Mouse (Mus musculus): ENCODE results near the gene Ppp1r9a.

Ppp1r9a gene

GRCm38 (mm10) chr6:5006283-5006946, 103.7 kb downstream of the Ppp1r9a start:
- DNase-seq (ENCODE audit: low spot score in 2 of 2) = no peak

- no peak for DNase-seq (ENCODE audit: low spot score in 2 of 2)
These were observed 105.4 kb downstream of the Ppp1r9a start for GRCm38 (mm10) chr6:5008166-5008565.

GRCm38 (mm10) chr6:5008603-5009002, 105.9 kb downstream of the Ppp1r9a start:
- no peak for DNase-seq (ENCODE audit: low spot score in 2 of 2)

GRCm38 (mm10) chr6:5010553-5011416, 108.1 kb downstream of the Ppp1r9a start:
- no peak for DNase-seq (ENCODE audit: low spot score in 2 of 2)

- no peak for DNase-seq (ENCODE audit: low spot score in 2 of 2)
These were observed 110.1 kb downstream of the Ppp1r9a start for GRCm38 (mm10) chr6:5012794-5013193.

GRCm38 (mm10) chr6:5014567-5014966, 111.8 kb downstream of the Ppp1r9a start:
- DNase-seq (ENCODE audit: low spot score in 2 of 2) = no peak

GRCm38 (mm10) chr6:5015173-5015572, 112.5 kb downstream of the Ppp1r9a start:
- no peak for DNase-seq (ENCODE audit: low spot score in 2 of 2)

GRCm38 (mm10) chr6:5017945-5018511, 115.3 kb downstream of the Ppp1r9a start:
- no peak for DNase-seq (ENCODE audit: low spot score in 2 of 2)

GRCm38 (mm10) chr6:5019208-5019607, 116.5 kb downstream of the Ppp1r9a start:
- DNase-seq (ENCODE audit: low spot score in 2 of 2) = no peak

- DNase-seq (ENCODE audit: low spot score in 2 of 2) = no peak
These were observed 117.3 kb downstream of the Ppp1r9a start for GRCm38 (mm10) chr6:5019969-5020368.

- no peak for DNase-seq (ENCODE audit: low spot score in 2 of 2)
These were observed 117.8 kb downstream of the Ppp1r9a start for GRCm38 (mm10) chr6:5020510-5020909.

- DNase-seq (ENCODE audit: low spot score in 2 of 2) = no peak
These were observed 120.0 kb downstream of the Ppp1r9a start for GRCm38 (mm10) chr6:5022677-5023076.

- no peak for DNase-seq (ENCODE audit: low spot score in 2 of 2)
These were observed 122.2 kb downstream of the Ppp1r9a start for GRCm38 (mm10) chr6:5024893-5025292.

- DNase-seq (ENCODE audit: low spot score in 2 of 2) = no peak
These were observed 124.1 kb downstream of the Ppp1r9a start for GRCm38 (mm10) chr6:5026772-5027171.

- DNase-seq (ENCODE audit: low spot score in 2 of 2) = no peak
These were observed 124.5 kb downstream of the Ppp1r9a start for GRCm38 (mm10) chr6:5027213-5027612.

- DNase-seq (ENCODE audit: low spot score in 2 of 2) = no peak
These were observed 125.1 kb downstream of the Ppp1r9a start for GRCm38 (mm10) chr6:5027801-5028200.

GRCm38 (mm10) chr6:5029205-5029927, 126.6 kb downstream of the Ppp1r9a start:
- DNase-seq (ENCODE audit: low spot score in 2 of 2) = no peak

GRCm38 (mm10) chr6:5029956-5030355, 127.2 kb downstream of the Ppp1r9a start:
- no peak for DNase-seq (ENCODE audit: low spot score in 2 of 2)

GRCm38 (mm10) chr6:5032986-5033633, 130.4 kb downstream of the Ppp1r9a start:
- no peak for DNase-seq (ENCODE audit: low spot score in 2 of 2)

- DNase-seq (ENCODE audit: low spot score in 2 of 2) = no peak
These were observed 134.5 kb downstream of the Ppp1r9a start for GRCm38 (mm10) chr6:5037225-5037624.

GRCm38 (mm10) chr6:5038140-5038749, 135.5 kb downstream of the Ppp1r9a start:
- DNase-seq (ENCODE audit: low spot score in 2 of 2) = no peak
